ENCODE assay signal across 14 mouse cellular contexts in the genomic region with DNA sequence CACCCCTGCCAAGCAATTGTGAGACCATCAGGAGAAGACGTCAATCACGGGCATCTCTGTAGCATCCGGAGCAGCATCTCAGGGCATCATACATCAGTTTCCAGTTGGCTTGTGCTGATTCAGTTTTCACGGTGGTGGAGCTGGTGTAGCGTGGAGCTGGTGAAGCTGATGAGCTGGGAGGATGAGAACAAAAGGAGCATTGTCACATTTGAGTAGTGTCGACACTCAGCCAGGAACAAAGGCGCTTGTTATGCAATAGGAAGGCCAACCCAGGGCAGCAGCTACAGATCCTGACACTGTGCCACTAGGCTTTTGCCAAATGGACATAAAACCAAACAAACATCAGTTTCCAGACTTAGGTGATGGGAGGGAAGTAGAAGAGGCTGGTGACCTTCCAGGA. TPM values are rescaled to one million over a fixed set of nuclear protein-coding genes. Genes with fewer than 3 reads are reported as not detected.
DNase-seq lines count a peak whose midpoint lies in the region; ATAC-seq and TF ChIP-seq lines count a peak whose summit lies in the region.
"Had no signal": no experiment of that assay in that cellular context is flagged by ENCODE, and none has a peak within 500 bp of the region (broad histone marks: within the 10 kb centered on the region; RNA-seq: fewer than 3 reads in every experiment).

No protein-coding gene starts in this region.

- H3K4me1 ChIP-seq in neural tube, embryonic 11.5 days (ENCODE audit: control insufficient read depth, insufficient read depth, low read length), result no peaks in the 10 kb centered on the region
- no peaks in the 10 kb centered on the region for H3K4me1 ChIP-seq in stomach, postnatal 0 days (replicated peaks; ENCODE audit: control insufficient read depth, insufficient read depth)
- H3K4me1 ChIP-seq: limb, embryonic 10.5 days had no signal

- H3K27ac ChIP-seq in neural tube, embryonic 11.5 days (ENCODE audit: low read depth, low read length), result no peak overlapping the region
- no peak overlapping the region for H3K27ac ChIP-seq in stomach, postnatal 0 days (replicated peaks)
- H3K27ac ChIP-seq: limb, embryonic 10.5 days had no signal

- no peak for TF ChIP-seq EP300 in stomach, postnatal 0 days (optimal IDR thresholded peaks at IDR 0.05)

- no peaks in the 10 kb centered on the region for H3K36me3 ChIP-seq in neural tube, embryonic 11.5 days (ENCODE audit: control insufficient read depth, insufficient read depth, low read length)
- H3K36me3 ChIP-seq in stomach, postnatal 0 days (ENCODE audit: control insufficient read depth, insufficient read depth, low read length), result no peaks in the 10 kb centered on the region
- H3K36me3 ChIP-seq: limb, embryonic 10.5 days had no signal

- no peak overlapping the region for H3K4me2 ChIP-seq in neural tube, embryonic 11.5 days (ENCODE audit: low read depth)
- no peak overlapping the region for H3K4me2 ChIP-seq in stomach, postnatal 0 days (replicated peaks; ENCODE audit: low read depth)
- H3K4me2 ChIP-seq: lung, embryonic 14.5 days had no signal

- H3K9me3 ChIP-seq in neural tube, embryonic 11.5 days (ENCODE audit: control insufficient read depth, low read length), result no peaks in the 10 kb centered on the region
- H3K9me3 ChIP-seq in stomach, postnatal 0 days (ENCODE audit: control insufficient read depth, low read length), result no peaks in the 10 kb centered on the region
- H3K9me3 ChIP-seq: limb, embryonic 10.5 days had no signal

- ATAC-seq in neural tube, embryonic 11.5 days (ENCODE audit: insufficient read depth, low FRiP score, low TSS enrichment), result no peak
- ATAC-seq in stomach, postnatal 0 days (ENCODE audit: low FRiP score, low TSS enrichment), result no peak

- 45% methylated on average over 7 of the region's 7 CpGs for WGBS in neural tube, embryonic 11.5 days
- WGBS in stomach, postnatal 0 days, result 68% methylated on average over 7 of the region's 7 CpGs

- H3K9ac ChIP-seq in neural tube, embryonic 11.5 days (ENCODE audit: low read length), result no peak overlapping the region
- H3K9ac ChIP-seq in stomach, postnatal 0 days (ENCODE audit: low read length), result no peak overlapping the region
- H3K9ac ChIP-seq: lung, embryonic 14.5 days had no signal

- intact Hi-C loops in gastrocnemius, postnatal 36 days (cut with DNase I), result no loop called here

- TF ChIP-seq CTCF in stomach, postnatal 0 days (IDR thresholded peaks at IDR 0.05; ENCODE audit: low read depth), result no peak

- H3K4me3 ChIP-seq in neural tube, embryonic 11.5 days (ENCODE audit: low read depth, low read length), result no peak overlapping the region
- no peak overlapping the region for H3K4me3 ChIP-seq in stomach, postnatal 0 days (ENCODE audit: low read depth, low read length)
- H3K4me3 ChIP-seq: limb, embryonic 10.5 days had no signal

- no peaks in the 10 kb centered on the region for H3K27me3 ChIP-seq in neural tube, embryonic 11.5 days (ENCODE audit: control insufficient read depth, insufficient read depth, low read length)
- no peaks in the 10 kb centered on the region for H3K27me3 ChIP-seq in stomach, postnatal 0 days (ENCODE audit: control insufficient read depth, insufficient read depth, low read length)

- DNase-seq in gastrocnemius, postnatal 25 days, result peak; percentile 7
- no peak for DNase-seq in gastrocnemius, postnatal 36 days
- peak; percentile 27 for DNase-seq in neural tube, embryonic 11.5 days (ENCODE audit: low spot score)
- DNase-seq in neural tube, embryonic 10.5 days (ENCODE audit: extremely low spot score, low spot score), result no peak
- peak; percentile 4 for DNase-seq in embryo, embryonic 9.5 days (ENCODE audit: extremely low spot score)
- DNase-seq in stomach, postnatal 0 days (ENCODE audit: low spot score), result peak; percentile 6
- no peak for DNase-seq in urinary bladder, postnatal 10 days (ENCODE audit: low spot score)
- DNase-seq: heart, postnatal 36 days; lung, embryonic 14.5 days had no signal

RNA-seq across cellular contexts. Expression of gene Gm4894, which starts 23.2 kb away (rescaled TPM):
- total RNA-seq in gastrocnemius, postnatal 25 days (2021), result not detected
- not detected for total RNA-seq in gastrocnemius, postnatal 36 days (2021)
- not detected in 2 replicates for polyA plus RNA-seq in neural tube, embryonic 11.5 days (2014; fragmentation: Nextera tagmentation; extraction: Ambion mirVana)
- polyA plus RNA-seq in stomach, postnatal 0 days (2015; fragmentation: Nextera tagmentation; extraction: Ambion mirVana), result not detected in 2 replicates
- total RNA-seq: CH12.LX; gastrocnemius, adult 8-10 months; heart, postnatal 36 days; monocyte, adult 5-6 weeks had no signal
- polyA plus RNA-seq: kidney, embryonic 14.5 days; limb, embryonic 10.5 days; lung, embryonic 14.5 days had no signal

Comparison
In these comparisons a context has a peak if more than half of its experiments do, and no peak if none do; other contexts are left out.
1. DNase-seq: peak in gastrocnemius, postnatal 25 days (single experiment), neural tube, embryonic 11.5 days (single experiment), embryo, embryonic 9.5 days (single experiment) and stomach, postnatal 0 days (single experiment); none in gastrocnemius, postnatal 36 days (0 of 2), neural tube, embryonic 10.5 days (single experiment) and urinary bladder, postnatal 10 days (single experiment).